Mouse (Mus musculus): ENCODE results near the gene U2af1.
"Not testable (repeated sequence)": the region's sequence is repeated elsewhere in the genome, so short reads cannot be mapped to it uniquely, and the experiment has no call there.

U2af1 gene

DNA sequence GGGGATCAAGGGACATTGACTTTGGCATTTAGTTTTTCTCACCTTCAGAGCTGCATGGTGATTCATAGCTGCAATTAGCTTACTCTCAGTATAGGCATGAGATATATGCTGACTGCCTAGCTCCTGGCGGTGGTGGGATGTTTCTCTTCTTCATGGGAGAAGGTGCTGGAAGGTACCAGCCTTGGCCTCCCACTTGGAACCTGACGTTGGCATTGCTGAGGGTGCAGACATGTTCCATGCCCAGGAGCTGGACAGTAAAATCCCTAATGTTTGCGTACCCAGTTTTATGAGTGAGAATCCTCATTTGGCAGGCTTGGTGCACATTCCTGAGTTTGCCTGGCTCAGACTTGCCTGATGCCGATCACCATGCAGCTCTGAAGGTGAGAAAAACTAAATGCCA lies 35.6 kb downstream of the U2af1 start:
- DNase-seq (ENCODE audit: low spot score in 2 of 2) = no peak

DNA sequence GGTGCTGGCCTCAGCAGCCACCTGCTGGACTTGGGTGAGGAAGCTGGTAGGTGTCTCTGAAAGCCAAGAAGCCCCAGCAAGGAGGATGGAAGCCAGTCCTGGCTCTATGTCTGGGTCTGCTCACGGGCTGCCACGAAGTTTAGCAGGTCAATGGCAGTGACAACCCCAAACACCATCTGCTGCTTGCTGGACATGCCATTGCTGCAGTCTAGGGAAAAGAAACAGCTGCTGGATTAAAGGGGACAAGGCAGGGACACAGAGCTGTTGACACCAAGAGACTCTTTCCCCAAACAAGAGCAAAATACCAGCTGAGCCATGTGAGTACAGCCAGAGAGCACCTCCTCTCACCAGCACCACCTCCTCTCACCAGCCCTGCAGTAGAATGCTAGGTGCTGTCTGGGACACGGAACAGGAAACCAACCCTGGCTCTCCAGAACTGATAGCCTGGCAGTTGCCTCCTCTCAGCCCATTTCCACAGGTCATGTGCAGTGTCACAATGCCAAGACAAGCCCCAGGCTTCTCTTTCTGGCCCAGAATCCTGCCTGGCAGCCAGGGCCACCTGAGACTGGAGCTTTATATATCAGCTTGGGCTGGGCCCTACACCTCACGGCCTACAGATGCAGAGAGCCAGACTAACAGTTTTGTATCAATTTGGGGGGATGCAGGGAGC lies 45.5 kb downstream of the U2af1 start:
- DNase-seq (ENCODE audit: low spot score in 2 of 2) = no peak

DNA sequence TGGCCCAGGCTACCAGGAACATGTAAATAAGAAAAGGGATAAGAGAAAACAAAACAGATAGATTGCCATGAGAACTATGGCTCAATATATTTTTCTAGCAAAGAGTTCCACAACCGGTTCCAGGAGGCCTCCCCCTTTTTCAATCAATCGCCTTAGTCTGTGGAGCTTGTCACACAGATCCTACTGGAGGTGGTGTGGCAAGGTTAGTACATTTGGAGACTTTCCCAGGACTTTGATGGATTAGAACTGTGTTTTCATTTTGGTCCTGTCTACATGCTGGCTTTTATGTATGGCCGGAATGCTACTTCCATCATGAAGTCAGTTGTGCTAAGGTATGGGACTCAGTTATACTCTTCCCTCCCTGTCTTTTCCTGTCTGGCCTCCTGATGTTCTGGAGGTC lies 48.8 kb downstream of the U2af1 start:
- no peak for DNase-seq (ENCODE audit: low spot score in 2 of 2)

DNA sequence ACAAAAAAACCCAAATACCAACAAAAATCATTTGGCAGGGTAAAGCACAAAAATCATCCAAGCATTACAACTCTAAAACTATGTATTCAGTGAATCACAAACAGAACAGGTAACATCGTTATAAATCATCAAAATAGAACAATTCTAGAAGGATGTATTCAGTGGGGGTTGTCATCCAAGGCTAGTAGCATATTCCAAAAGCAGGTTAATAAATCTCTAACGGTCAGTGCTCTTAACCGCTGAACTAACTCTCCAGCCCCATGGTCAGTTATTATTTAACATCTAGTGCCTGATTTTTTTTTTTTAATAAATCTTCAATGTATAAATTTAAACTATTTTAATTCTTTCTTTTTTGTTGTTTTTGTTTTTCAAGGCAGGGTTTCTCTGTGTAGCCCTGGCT lies 49.5 kb downstream of the U2af1 start:
- not testable (repeated sequence) for DNase-seq (ENCODE audit: low spot score in 2 of 2)

DNA sequence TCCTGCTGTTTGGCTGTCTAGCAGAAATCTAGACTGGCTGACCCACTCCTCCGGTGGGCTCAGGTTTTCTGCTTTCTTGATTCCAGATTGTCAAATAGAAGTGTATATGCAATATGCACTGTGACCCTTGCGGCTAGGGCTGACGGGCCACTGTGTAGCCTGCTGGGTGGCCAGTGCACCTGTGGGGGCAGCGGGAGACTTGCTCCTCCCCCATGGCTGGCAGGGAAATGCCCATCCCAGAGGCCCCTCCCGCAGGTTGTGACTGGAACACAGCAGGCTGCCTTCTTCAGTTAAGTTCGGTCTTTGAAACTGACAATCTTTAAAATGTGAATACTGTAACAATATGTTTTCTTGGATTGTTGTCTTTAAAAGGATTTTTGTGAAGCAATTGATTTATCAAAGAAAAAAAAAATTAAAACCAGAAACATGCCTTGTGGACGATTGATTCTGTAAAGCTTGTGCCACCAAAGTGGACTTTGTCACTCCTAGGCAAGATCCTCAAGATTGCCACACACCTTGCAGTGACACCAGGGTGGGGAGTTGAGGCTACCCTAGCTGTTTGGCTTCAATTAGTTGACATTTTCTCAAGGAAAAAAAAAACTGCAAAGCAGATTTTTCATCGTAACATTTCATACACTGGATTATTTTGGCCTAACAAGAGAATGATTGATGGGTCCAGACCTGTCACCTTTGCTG lies 51.3 kb downstream of the U2af1 start:
- DNase-seq (ENCODE audit: low spot score in 2 of 2) = no peak

DNA sequence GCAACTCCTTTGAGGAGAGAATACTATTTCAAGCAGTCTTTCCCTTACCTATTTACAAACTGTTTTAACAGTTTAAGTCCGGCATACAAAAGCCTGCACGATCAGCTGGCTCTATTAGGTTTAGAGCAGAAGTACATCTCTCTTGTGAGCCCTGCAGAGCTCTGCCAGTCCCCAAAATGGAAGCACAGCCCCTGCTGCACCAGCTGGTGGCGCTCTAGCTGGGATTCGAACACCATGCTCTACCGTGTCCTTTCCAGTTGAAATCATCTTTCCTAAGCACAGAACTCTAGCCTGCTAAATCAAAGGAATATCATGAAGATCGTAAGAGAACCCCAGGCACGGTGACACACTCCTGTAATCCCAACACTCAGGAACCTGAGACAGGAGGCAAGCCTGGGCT lies 52.3 kb downstream of the U2af1 start:
- no peak for DNase-seq (ENCODE audit: low spot score in 2 of 2)

DNA sequence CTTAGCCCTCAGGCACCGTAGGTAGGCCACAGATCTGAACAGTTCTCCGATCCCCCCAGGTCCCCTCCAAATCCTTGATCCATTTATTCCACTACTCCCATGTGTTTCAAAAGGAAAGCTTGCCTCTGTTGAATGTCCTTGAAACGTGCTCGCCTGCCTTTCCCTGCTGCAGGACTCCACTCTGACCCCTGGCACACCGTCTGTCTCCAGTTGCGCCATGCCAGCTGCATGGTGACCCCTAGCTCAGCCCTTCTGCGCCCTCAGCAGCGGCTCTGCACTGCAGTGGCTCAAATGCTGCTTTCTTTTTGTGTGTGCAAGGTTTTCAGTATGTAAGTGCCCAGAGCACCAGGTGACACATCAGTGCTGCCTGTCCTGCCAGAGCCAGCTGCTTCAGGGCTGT lies 60.1 kb downstream of the U2af1 start:
- no peak for DNase-seq (ENCODE audit: low spot score in 2 of 2)

DNA sequence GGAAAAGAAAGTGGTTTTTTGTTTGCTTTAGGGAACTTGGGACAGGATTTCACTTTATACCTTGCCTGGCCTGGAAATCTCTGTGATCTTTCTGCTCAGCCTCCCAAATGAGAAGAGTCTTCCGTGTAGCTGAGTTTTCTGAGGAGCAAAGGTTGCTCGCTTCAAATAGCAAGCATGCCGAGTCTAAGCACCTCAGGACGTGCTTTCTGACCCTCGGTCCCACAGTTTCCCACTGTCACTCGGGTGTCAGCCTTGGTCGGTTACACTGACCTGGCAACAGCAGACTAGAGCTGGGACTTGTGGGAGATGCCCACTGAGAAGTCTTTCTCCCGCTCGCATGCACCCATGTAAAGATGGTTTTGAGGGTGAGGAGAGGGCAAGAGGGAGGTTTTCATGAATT lies 60.7 kb downstream of the U2af1 start:
- DNase-seq (ENCODE audit: low spot score in 2 of 2) = no peak
